Mouse (Mus musculus): Measurements from ENCODE around the gene Gpc3.

DNA sequence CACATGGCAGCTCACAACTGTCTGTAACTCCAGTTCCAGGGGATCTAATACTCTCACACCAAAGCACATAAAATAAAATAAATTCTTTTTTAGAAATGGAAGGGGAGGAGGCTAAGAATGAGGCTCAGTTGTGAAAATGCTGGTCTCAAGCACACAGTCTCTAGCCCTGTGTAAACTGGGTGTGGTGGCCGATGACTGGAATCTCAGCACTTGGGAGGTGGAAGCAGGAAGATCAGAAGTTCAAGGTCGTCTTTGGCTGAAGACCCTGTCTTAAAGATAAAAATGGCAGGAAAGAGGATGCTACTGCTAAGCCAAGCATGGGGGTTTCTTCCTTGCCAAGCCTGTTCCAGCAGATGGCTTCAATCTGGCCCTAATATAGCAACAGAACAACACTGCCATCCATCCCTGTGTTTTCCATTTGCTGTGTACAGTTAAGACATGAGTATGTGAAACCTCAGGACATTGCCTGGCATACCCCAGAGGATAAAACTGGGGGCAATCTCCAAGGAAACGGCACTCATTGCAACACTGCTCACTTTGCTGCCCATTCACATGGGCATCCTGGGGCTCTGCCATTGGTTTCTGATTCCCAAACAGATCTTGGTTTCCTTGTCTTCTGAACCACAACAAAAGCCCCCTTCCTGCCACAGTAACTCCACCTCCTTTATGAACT lies 334.9 kb downstream of the Gpc3 start:
- TF ChIP-seq CTCF (IDR thresholded peaks at IDR 0.05; ENCODE audit: control insufficient read depth, insufficient read depth, insufficient replicate concordance, low read depth, low read length) (no peak), POLR2A (IDR thresholded peaks at IDR 0.05; ENCODE audit: control insufficient read depth, low read depth, low read length) (no peak)

Measured in testis, adult 2 months (tissue).